Mouse (Mus musculus) heart, embryonic 12.5 days (tissue): ENCODE data around the gene Id3. TPM values are rescaled to one million over a fixed set of nuclear protein-coding genes. Genes with fewer than 3 reads are reported as not detected.

Experiments used
- ATAC-seq: fragments of 200-750 bp; cut with Nextera tagmentation; 2 replicates; pipeline ENCODE4 v1.8.0; 2017; ENCODE audit warnings: moderate TSS enrichment, moderate library complexity; ENCODE audit not compliant: insufficient number of reproducible peaks, low FRiP score
- H3K27ac ChIP-seq: fragments of 300-500 bp; sonication (generic); 2 replicates; pipeline ENCODE4 v1.5.1; 2016; ENCODE audit warnings: mild to moderate bottlenecking, moderate library complexity; ENCODE audit not compliant: poor library complexity, severe bottlenecking
- H3K27me3 ChIP-seq: fragments of 300-500 bp; sonication (generic); replicated peaks from 2 replicates; pipeline ENCODE4 v1.6.1; 2016; ENCODE audit warnings: mild to moderate bottlenecking, moderate library complexity
- H3K36me3 ChIP-seq: fragments of 300-500 bp; sonication (generic); 2 replicates; pipeline ENCODE4 v1.6.1; 2016; ENCODE audit warnings: mild to moderate bottlenecking, moderate library complexity
- H3K4me1 ChIP-seq: fragments of 300-500 bp; sonication (generic); replicated peaks from 2 replicates; pipeline ENCODE4 v1.6.1; 2016; ENCODE audit warnings: mild to moderate bottlenecking
- H3K4me2 ChIP-seq: fragments of 300-500 bp; sonication (generic); 2 replicates; pipeline ENCODE4 v1.6.1; 2016; ENCODE audit warnings: mild to moderate bottlenecking, moderate library complexity
- H3K4me3 ChIP-seq: fragments of 300-500 bp; sonication (generic); 2 replicates; pipeline ENCODE4 v1.5.1; 2016; ENCODE audit warnings: mild to moderate bottlenecking
- H3K9ac ChIP-seq: fragments of 300-500 bp; sonication (generic); 2 replicates; pipeline ENCODE4 v1.6.1; 2016; ENCODE audit warnings: mild to moderate bottlenecking, moderate library complexity
- H3K9me3 ChIP-seq: fragments of 300-500 bp; sonication (generic); replicated peaks from 2 replicates; pipeline ENCODE4 v1.6.1; 2016; ENCODE audit warnings: mild to moderate bottlenecking, moderate library complexity
- WGBS: fragments of 180-500 bp; shearing (Covaris S2); methylation state at CpG from one replicate; pipeline ENCODE4 v1.1.7; 2016; 5-methylcytosine and 5-hydroxymethylcytosine counted together
- polyA plus RNA-seq: library from polyadenylated mRNA; unstranded; fragments of >200 nt; fragmentation: Nextera tagmentation; extraction: Ambion mirVana; gene quantifications from 2 replicates; pipeline ENCODE4 v1.2.1, GENCODE M21; 2016

Gene Id3
- polyA plus RNA-seq, 1 experiment from 2014 or later, result 320 TPM

GRCm38 (mm10) chr4:136172011-136172541 lies 28.8 kb downstream of the Id3 start, which contains the start of gene E2f2:
E2f2 (plus strand) TSS chr4:136172394.
- Histone ChIP-seq H3K4me3 (peak within 1 kb of the TSS; percentile 78), H3K4me1 (peaks cover 41% of the 10 kb centered on the region), H3K9ac (peak within 1 kb of the TSS; percentile 91), H3K36me3 (no peaks in the 10 kb centered on the region), H3K27me3 (no peaks in the 10 kb centered on the region), H3K4me2 (peak within 1 kb of the TSS; percentile 99), H3K9me3 (no peaks in the 10 kb centered on the region), H3K27ac (peak within 1 kb of the TSS; percentile 63)
- ATAC-seq, result peak; percentile 43; the same call in 1 of the 2 replicates
- WGBS, result 0% methylated on average over 35 of the region's 35 CpGs

DNA sequence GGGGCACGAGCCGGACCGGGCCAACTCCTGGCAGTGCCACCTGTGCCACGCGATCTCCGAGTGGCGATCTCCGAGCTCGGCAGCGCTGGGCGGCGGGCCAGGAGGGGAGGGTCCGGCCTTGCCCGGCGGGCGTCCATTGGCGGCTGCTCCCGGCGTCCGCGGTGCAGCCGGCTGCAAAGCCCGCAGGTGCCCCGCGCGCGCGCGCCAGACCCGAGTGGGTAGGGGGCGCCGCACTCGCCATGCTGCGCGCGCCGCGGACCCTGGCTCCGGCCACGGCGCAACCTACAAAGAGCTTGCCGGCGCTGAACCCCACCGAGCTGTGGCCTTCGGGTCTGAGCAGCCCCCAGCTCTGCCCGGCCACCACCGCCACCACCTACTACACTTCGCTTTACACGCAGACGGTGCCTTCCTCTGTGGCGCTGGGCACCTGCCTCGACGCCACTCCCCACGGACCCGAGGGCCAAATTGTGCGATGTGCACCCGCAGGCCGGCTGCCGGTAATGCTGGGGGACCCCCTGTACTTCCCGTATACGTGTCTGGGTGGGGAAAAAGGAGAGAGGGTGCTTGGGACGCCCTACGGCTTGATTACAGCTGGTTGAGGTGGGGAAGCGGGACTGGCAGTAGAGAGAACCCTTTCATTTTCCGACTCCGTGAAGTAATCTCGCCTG lies 29.4 kb downstream of the Id3 start:
- WGBS, result under 1% methylated on average over 64 of the region's 67 CpGs

DNA sequence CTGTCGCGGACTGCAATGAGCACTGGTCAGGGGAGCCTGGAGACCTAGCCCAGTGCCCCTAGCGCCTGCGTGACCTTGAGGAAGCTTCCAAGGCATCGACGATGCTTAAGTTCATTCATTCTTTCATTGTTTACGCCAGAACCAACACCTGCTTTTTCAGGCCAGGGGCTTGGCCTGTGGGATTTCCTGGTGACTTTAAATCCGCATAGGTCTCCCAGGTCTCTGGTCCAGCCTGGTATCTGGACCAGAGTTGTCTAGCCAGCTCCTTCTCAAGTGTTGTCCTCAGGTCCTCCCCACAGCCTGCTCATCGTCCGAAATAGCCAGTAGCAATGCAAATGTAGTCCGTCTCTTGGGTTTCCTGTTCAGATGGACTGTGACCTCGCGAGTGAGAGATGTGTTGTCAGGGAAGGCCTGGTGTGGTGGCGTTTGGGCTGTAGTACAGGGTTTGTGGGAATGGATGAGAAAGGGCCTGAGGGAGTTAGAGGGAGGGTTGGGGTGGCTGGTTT lies 30.0 kb downstream of the Id3 start:
- Histone ChIP-seq H3K27me3 (no peaks in the 10 kb centered on the region), H3K27ac (peak overlapping the region; percentile 63), H3K4me3 (peak overlapping the region; percentile 78), H3K4me1 (peaks cover 53% of the 10 kb centered on the region), H3K36me3 (no peaks in the 10 kb centered on the region), H3K9ac (peak overlapping the region; percentile 91), H3K9me3 (no peaks in the 10 kb centered on the region), H3K4me2 (peak overlapping the region; percentile 99)
- 7% methylated on average over 14 of the region's 14 CpGs for WGBS
- ATAC-seq, result no peak

More for the DNA sequence above, 29.4 kb downstream of the Id3 start:
- no peaks in the 10 kb centered on the region for H3K9me3 ChIP-seq
- peak overlapping the region; percentile 63 for H3K27ac ChIP-seq
- peak overlapping the region; percentile 91 for H3K9ac ChIP-seq
- no peaks in the 10 kb centered on the region for H3K27me3 ChIP-seq
- H3K4me2 ChIP-seq, result peak overlapping the region; percentile 99
- H3K4me3 ChIP-seq, result peak overlapping the region; percentile 78
- ATAC-seq, result peak; percentile 37
- peaks cover 47% of the 10 kb centered on the region for H3K4me1 ChIP-seq
- H3K36me3 ChIP-seq, result no peaks in the 10 kb centered on the region

GRCm38 (mm10) chr4:136174216-136175193 lies 31.2 kb downstream of the Id3 start:
- Histone ChIP-seq H3K4me3 (peak overlapping the region; percentile 78), H3K27me3 (no peaks in the 10 kb centered on the region), H3K4me2 (peak overlapping the region; percentile 99), H3K27ac (peak overlapping the region; percentile 25; the same call in 1 of the 2 replicates), H3K4me1 (peaks cover 56% of the 10 kb centered on the region), H3K36me3 (no peaks in the 10 kb centered on the region), H3K9ac (peak overlapping the region; percentile 27; the same call in 1 of the 2 replicates), H3K9me3 (no peaks in the 10 kb centered on the region)
- ATAC-seq, result peak; percentile 77
- 70% methylated on average over 13 of the region's 13 CpGs for whole genome bisulfite sequencing

- no peaks in the 10 kb centered on the region for H3K27me3 ChIP-seq
- H3K9me3 ChIP-seq, result no peaks in the 10 kb centered on the region
- no peak overlapping the region for H3K9ac ChIP-seq
- H3K27ac ChIP-seq, result no peak overlapping the region
- H3K4me2 ChIP-seq, result peak overlapping the region; percentile 45
- WGBS, result 69% methylated on average over 10 of the region's 10 CpGs
- H3K4me3 ChIP-seq, result no peak overlapping the region
- no peak for ATAC-seq
- H3K4me1 ChIP-seq, result peaks cover 69% of the 10 kb centered on the region
- no peaks in the 10 kb centered on the region for H3K36me3 ChIP-seq
Measured at GRCm38 (mm10) chr4:136176022-136176552, 32.8 kb downstream of the Id3 start.

- Histone ChIP-seq H3K9ac (peak overlapping the region; percentile 39), H3K4me2 (peak overlapping the region; percentile 45), H3K9me3 (no peaks in the 10 kb centered on the region), H3K27ac (peak overlapping the region; percentile 86), H3K4me3 (no peak overlapping the region), H3K27me3 (no peaks in the 10 kb centered on the region), H3K36me3 (no peaks in the 10 kb centered on the region), H3K4me1 (peaks cover 75% of the 10 kb centered on the region)
- WGBS, result 21% methylated on average over 8 of the region's 8 CpGs
- no peak for ATAC-seq
Measured at GRCm38 (mm10) chr4:136177244-136177611, 33.9 kb downstream of the Id3 start.

DNA sequence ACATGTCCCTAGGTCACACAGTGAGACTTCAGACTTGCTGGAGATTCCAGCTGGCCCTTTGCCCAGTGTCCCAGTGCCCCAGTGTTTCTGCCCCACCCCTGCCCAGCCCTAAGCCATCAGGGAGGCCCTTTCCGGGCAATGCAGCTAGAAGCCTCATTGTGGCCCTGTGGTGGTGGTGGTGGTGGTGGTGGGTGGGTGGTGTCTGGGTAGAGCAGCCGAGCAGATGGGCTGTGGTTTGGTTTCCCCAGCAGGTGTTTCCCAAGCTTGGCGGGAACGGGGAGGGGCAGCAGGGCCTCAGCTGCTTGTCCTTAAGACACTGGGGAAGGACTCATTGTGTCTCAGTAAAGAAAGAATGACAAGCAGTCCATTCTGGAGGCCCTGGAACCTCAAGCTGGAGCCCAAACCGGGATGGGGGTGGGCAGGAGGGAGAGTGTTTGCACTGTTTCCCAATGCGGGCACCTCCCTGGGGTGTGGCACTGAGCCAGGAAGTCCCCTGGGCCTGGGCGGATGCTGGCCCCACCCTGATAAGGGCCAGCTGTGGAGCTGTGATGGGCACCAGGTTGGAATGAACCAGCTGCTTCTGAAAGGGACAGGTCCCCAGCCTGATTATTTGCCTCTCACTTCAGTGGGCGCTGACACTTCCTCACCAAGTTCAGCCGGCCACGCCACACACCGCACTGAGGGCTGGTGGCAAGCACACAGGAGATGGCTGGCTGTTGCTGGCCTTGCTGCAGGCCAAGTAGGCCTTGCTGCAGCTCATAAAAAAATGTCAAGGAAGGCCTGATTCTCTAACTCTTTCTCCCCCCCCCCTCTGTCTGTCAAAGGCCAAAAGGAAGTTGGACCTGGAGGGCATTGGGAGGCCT lies 34.5 kb downstream of the Id3 start:
- H3K36me3 ChIP-seq, result no peaks in the 10 kb centered on the region
- peak overlapping the region; percentile 39; the same call in 1 of the 2 replicates for H3K9ac ChIP-seq
- H3K27ac ChIP-seq, result peak overlapping the region; percentile 86
- H3K4me1 ChIP-seq, result peaks cover 74% of the 10 kb centered on the region
- ATAC-seq, result peak; percentile 74
- H3K4me3 ChIP-seq, result no peak overlapping the region
- H3K27me3 ChIP-seq, result no peaks in the 10 kb centered on the region
- peak overlapping the region; percentile 45 for H3K4me2 ChIP-seq
- no peaks in the 10 kb centered on the region for H3K9me3 ChIP-seq
- WGBS, result 60% methylated on average over 11 of the region's 11 CpGs

GRCm38 (mm10) chr4:136178475-136178921 lies 35.2 kb downstream of the Id3 start:
- Histone ChIP-seq H3K4me3 (no peak overlapping the region), H3K27ac (peak overlapping the region; percentile 86), H3K4me1 (peaks cover 67% of the 10 kb centered on the region), H3K27me3 (no peaks in the 10 kb centered on the region), H3K9ac (0 out of 2 replicates have a peak overlapping the region, but pooled peaks have one; percentile 39), H3K4me2 (peak overlapping the region; percentile 45; the same call in 1 of the 2 replicates), H3K36me3 (peaks cover 5% of the 10 kb centered on the region; the same call in 1 of the 2 replicates), H3K9me3 (no peaks in the 10 kb centered on the region)
- ATAC-seq, result no peak
- 70% methylated on average over 12 of the region's 12 CpGs for WGBS

- H3K9ac ChIP-seq, result 0 out of 2 replicates have a peak overlapping the region, but pooled peaks have one; percentile 44
- peaks cover 8% of the 10 kb centered on the region; the same call in 1 of the 2 replicates for H3K36me3 ChIP-seq
- no peak for ATAC-seq
- H3K4me1 ChIP-seq, result peaks cover 59% of the 10 kb centered on the region
- H3K4me2 ChIP-seq, result peak overlapping the region; percentile 70
- no peaks in the 10 kb centered on the region for H3K9me3 ChIP-seq
- no peaks in the 10 kb centered on the region for H3K27me3 ChIP-seq
- 89% methylated on average over 7 of the region's 7 CpGs for WGBS
- H3K27ac ChIP-seq, result peak overlapping the region; percentile 78; the same call in 1 of the 2 replicates
- H3K4me3 ChIP-seq, result peak overlapping the region; percentile 43; the same call in 1 of the 2 replicates
Measured at GRCm38 (mm10) chr4:136179456-136179855, 36.2 kb downstream of the Id3 start.
